Mouse (Mus musculus) liver, embryonic 14.5 days (tissue): Measurements from ENCODE around the gene Gm29609. TPM values are rescaled to one million over a fixed set of nuclear protein-coding genes. Genes with fewer than 3 reads are reported as not detected.

Experiments used
- ATAC-seq: fragments of 200-750 bp; cut with Nextera tagmentation; 2 replicates; pipeline ENCODE4 v1.8.0; 2017; ENCODE audit warnings: moderate number of reproducible peaks, mild to moderate bottlenecking, moderate library complexity; ENCODE audit not compliant: insufficient read depth
- DNase-seq, 3 experiments: peaks; one replicate each; pipeline ENCODE4 v3.0.0-alpha.2; 2012 to 2013; ENCODE audit warnings: low read depth in 3 of 3, low spot score in 3 of 3
- H3K27ac ChIP-seq: fragments of 300-500 bp; sonication (generic); 2 replicates; pipeline ENCODE4 v1.5.1; 2014; ENCODE audit warnings: moderate library complexity, mild to moderate bottlenecking, control low read depth, inconsistent platforms
- H3K27me3 ChIP-seq: fragments of 300-500 bp; sonication (generic); 2 replicates; pipeline ENCODE4 v1.6.1; 2014; ENCODE audit warnings: mild to moderate bottlenecking, low read length, moderate library complexity; ENCODE audit not compliant: control insufficient read depth, insufficient read depth
- H3K36me3 ChIP-seq: fragments of 300-500 bp; sonication (generic); replicated peaks from 2 replicates; pipeline ENCODE4 v1.6.1; 2014; ENCODE audit warnings: low read depth; ENCODE audit not compliant: control insufficient read depth, insufficient read depth
- H3K4me1 ChIP-seq, 2 experiments: fragments of 200-500 bp in 1 of 2; fragments of 300-500 bp in 1 of 2; sonication (generic) in 1 of 2; replicated peaks; 2 replicates each; pipeline ENCODE4 v1.6.1; 2012 to 2014; ENCODE audit warnings: antibody characterized with exemption in 1 of 2, inconsistent platforms in 1 of 2, low read length in 1 of 2; ENCODE audit not compliant: control insufficient read depth in 2 of 2, insufficient read depth in 2 of 2
- H3K4me2 ChIP-seq: fragments of 300-500 bp; sonication (generic); 2 replicates; pipeline ENCODE4 v1.6.1; 2014; ENCODE audit warnings: low read depth, mild to moderate bottlenecking, control low read depth, moderate library complexity
- H3K4me3 ChIP-seq, 2 experiments: fragments of 200-500 bp in 1 of 2; fragments of 300-500 bp in 1 of 2; sonication (generic) in 1 of 2; 2 replicates each; pipeline ENCODE4 v1.5.1; 2012 to 2014; ENCODE audit warnings: low read depth in 2 of 2, low read length in 2 of 2, mild to moderate bottlenecking in 2 of 2, control low read depth in 1 of 2, inconsistent platforms in 1 of 2, moderate library complexity in 1 of 2; ENCODE audit not compliant: insufficient read depth in 1 of 2
- H3K9ac ChIP-seq: fragments of 300-500 bp; sonication (generic); replicated peaks from 2 replicates; pipeline ENCODE4 v1.6.1; 2014; ENCODE audit warnings: mild to moderate bottlenecking, control low read depth, moderate library complexity
- H3K9me3 ChIP-seq: fragments of 300-500 bp; sonication (generic); 2 replicates; pipeline ENCODE4 v1.6.1; 2016; ENCODE audit warnings: low read length, mixed read lengths; ENCODE audit not compliant: control insufficient read depth
- CTCF ChIP-seq: IDR thresholded peaks from 2 replicates; pipeline ENCODE4 v1.5.1; 2016; ENCODE audit warnings: antibody characterized with exemption, low read depth, control low read depth
- EP300 ChIP-seq: IDR thresholded peaks from 2 replicates; pipeline ENCODE4 v1.6.1; 2016; ENCODE audit warnings: antibody characterized with exemption, low read depth
- WGBS: fragments of 180-500 bp; shearing (Covaris S2); extraction: QIAGEN DNeasy Blood & Tissue Kit; methylation state at CpG from one replicate; pipeline ENCODE4 v1.1.7; 2014; ENCODE audit not compliant: insufficient replicate concordance; 5-methylcytosine and 5-hydroxymethylcytosine counted together
- polyA plus RNA-seq, 2 experiments: library from polyadenylated mRNA; depleted of rRNA in 1 of 2; stranded (reverse) in 1 of 2; unstranded in 1 of 2; fragments of >200 nt; fragmentation: Nextera tagmentation in 1 of 2; extraction: Ambion mirVana in 1 of 2; gene quantifications; 2 replicates each; pipeline versions ENCODE4 v1.2.1 to v1.2.3; 2012 to 2014

Gm29609 gene
- polyA plus RNA-seq, 2 experiments: 0.77 to 0.90 TPM

DNA sequence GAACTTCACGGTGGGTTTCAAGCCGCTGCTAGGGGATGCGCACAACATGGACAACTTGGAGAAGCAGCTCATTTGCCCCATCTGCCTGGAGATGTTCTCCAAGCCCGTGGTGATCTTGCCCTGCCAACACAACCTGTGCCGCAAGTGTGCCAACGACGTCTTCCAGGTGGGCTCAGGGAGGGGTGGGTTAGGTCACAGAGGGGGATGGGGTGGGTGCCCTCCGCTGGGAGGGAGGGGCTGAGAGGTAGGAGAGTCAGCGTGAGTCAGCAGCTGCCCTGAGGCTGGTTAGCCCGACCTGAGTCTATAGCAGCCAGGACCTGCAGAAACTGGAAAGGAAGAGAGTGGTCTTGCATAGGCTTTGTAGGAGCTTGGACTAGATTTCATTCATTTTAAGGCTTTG is 62.8 kb downstream of the Gm29609 start:
- no peaks in the 10 kb centered on the region for H3K27me3 ChIP-seq
- no peak for TF ChIP-seq CTCF
- no peak for TF ChIP-seq EP300

GRCm38 (mm10) chr5:31116354-31116753 is 63.4 kb downstream of the Gm29609 start, which contains the start of gene Trim54:
Trim54 (plus strand) TSS chr5:31116712.
- DNase-seq (no peak), ATAC-seq (no peak)
- H3K36me3 ChIP-seq: no peaks in the 10 kb centered on the region
- no peak within 1 kb of the TSS for H3K4me3 ChIP-seq
- no peak within 1 kb of the TSS for H3K9ac ChIP-seq
- H3K4me1 ChIP-seq: no peaks in the 10 kb centered on the region
- no peak within 1 kb of the TSS for H3K4me2 ChIP-seq
- no peaks in the 10 kb centered on the region for H3K27me3 ChIP-seq
- WGBS: 22% methylated on average over 3 of the region's 3 CpGs
- TF ChIP-seq EP300 (no peak), CTCF (no peak)
- no peak within 1 kb of the TSS for H3K27ac ChIP-seq
- H3K9me3 ChIP-seq: no peaks in the 10 kb centered on the region

More for the DNA sequence above, 62.8 kb downstream of the Gm29609 start:
- no peaks in the 10 kb centered on the region for H3K4me1 ChIP-seq
- no peaks in the 10 kb centered on the region for H3K36me3 ChIP-seq
- no peak overlapping the region for H3K27ac ChIP-seq
- WGBS: 25% methylated on average over 10 of the region's 10 CpGs
- H3K9ac ChIP-seq: no peak overlapping the region
- DNase-seq: no peak
- ATAC-seq: no peak
- H3K4me2 ChIP-seq: no peak overlapping the region
- H3K4me3 ChIP-seq: no peak overlapping the region
- no peaks in the 10 kb centered on the region for H3K9me3 ChIP-seq

- H3K4me3 ChIP-seq: no peak overlapping the region
- no peak for DNase-seq
- no peaks in the 10 kb centered on the region for H3K4me1 ChIP-seq
- H3K9ac ChIP-seq: no peak overlapping the region
- no peak overlapping the region for H3K4me2 ChIP-seq
- WGBS: 18% methylated on average over 7 of the region's 7 CpGs
- H3K27me3 ChIP-seq: no peaks in the 10 kb centered on the region
- no peaks in the 10 kb centered on the region for H3K36me3 ChIP-seq
- H3K27ac ChIP-seq: no peak overlapping the region
- H3K9me3 ChIP-seq: no peaks in the 10 kb centered on the region
- TF ChIP-seq EP300: no peak
- peak; percentile 38; the same call in 1 of the 2 replicates for TF ChIP-seq CTCF
- no peak for ATAC-seq
Measured at GRCm38 (mm10) chr5:31110781-31111180, 68.9 kb downstream of the Gm29609 start.

DNA sequence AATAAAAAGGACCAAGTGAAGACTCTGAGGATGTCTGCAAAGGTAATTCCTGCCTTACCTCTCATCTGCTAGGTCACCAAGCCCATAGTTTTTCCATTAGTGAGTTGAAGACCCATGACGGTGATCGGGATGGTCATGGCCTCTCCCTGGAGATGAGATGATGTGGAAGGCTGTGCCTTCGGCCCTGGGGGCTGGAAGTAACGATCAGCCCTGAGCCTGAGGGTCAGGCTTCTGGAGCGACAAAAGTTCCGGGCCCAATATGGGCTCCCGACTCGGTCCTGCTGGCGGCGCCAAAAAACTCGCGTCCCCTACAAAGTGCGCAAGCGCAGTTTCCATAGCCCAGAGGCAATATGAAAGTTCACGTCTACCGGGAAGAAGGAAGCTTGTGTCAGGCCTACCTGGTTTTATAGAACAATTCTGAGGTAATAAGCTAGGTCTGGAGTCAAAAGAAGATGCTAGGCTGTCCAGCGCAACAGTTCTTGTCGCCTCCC is 71.7 kb downstream of the Gm29609 start, which contains the start of gene Slc30a3:
TSS of gene Slc30a3 (minus strand) at position 238 of the 491 bp plus-strand sequence.
- H3K27ac ChIP-seq: no peak within 1 kb of the TSS
- no peak within 1 kb of the TSS for H3K9ac ChIP-seq
- DNase-seq (no peak), ATAC-seq (no peak)
- H3K27me3 ChIP-seq: no peaks in the 10 kb centered on the region
- TF ChIP-seq EP300: no peak
- TF ChIP-seq CTCF: no peak
- WGBS: 80% methylated on average over 18 of the region's 18 CpGs
- no peaks in the 10 kb centered on the region for H3K36me3 ChIP-seq
- no peak within 1 kb of the TSS for H3K4me3 ChIP-seq
- no peaks in the 10 kb centered on the region for H3K9me3 ChIP-seq
- H3K4me1 ChIP-seq: no peaks in the 10 kb centered on the region
- H3K4me2 ChIP-seq: no peak within 1 kb of the TSS

- no peaks in the 10 kb centered on the region for H3K36me3 ChIP-seq
- H3K27me3 ChIP-seq: no peaks in the 10 kb centered on the region
- no peak within 1 kb of the TSS for H3K4me3 ChIP-seq
- no peaks in the 10 kb centered on the region for H3K9me3 ChIP-seq
- 52% methylated on average over 9 of the region's 9 CpGs for WGBS
- ATAC-seq (no peak), DNase-seq (no peak)
- H3K4me1 ChIP-seq: no peaks in the 10 kb centered on the region
- TF ChIP-seq CTCF: no peak
- TF ChIP-seq EP300: no peak
- H3K27ac ChIP-seq: no peak within 1 kb of the TSS
- H3K4me2 ChIP-seq: no peak within 1 kb of the TSS
- no peak within 1 kb of the TSS for H3K9ac ChIP-seq
Measured at GRCm38 (mm10) chr5:31105814-31106335, 73.8 kb downstream of the Gm29609 start, which contains the start of gene Dnajc5g. Dnajc5g (plus strand) TSS chr5:31106285.
